Mouse (Mus musculus): ENCODE data around the gene Ltbr. TPM values are rescaled to one million over a fixed set of nuclear protein-coding genes. Genes with fewer than 3 reads are reported as not detected.
"Not testable (repeated sequence)": the region's sequence is repeated elsewhere in the genome, so short reads cannot be mapped to it uniquely, and the experiment has no call there.

Ltbr gene
- total and polyA plus RNA-seq, 2 experiments, result 55.9 to 102 TPM

DNA sequence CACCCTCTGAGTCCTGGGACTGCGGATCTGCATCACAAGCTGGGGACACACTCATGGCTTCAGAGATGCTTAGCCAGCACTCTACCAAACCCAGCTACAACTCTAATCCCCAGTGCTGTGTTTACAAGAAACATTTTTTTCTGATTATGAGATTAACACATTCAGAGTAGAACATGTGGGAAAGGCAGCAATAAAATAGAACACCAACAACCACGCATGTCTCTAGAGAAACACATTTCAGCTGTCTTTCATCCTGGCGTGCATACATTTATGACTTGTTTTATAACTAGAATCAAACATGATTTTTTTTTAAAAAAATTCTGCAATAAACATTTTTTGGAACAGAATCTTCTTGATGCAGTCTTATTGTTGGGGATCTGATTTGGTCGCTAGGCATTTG lies 26.7 kb downstream of the Ltbr start:
- peaks cover 2% of the 10 kb centered on the region; the same call in 1 of the 2 replicates for H3K4me1 ChIP-seq (ENCODE audit: control insufficient read depth, insufficient read depth, low read length)
- no peak for TF ChIP-seq POLR2A (IDR thresholded peaks at IDR 0.05; ENCODE audit: extremely low read depth, insufficient read depth, low read length)
- no peak for TF ChIP-seq CTCF (IDR thresholded peaks at IDR 0.05; ENCODE audit: low read depth, low read length)
- H3K36me3 ChIP-seq (ENCODE audit: control insufficient read depth, insufficient read depth, low read length), result no peaks in the 10 kb centered on the region
- H3K79me2 ChIP-seq (ENCODE audit: control insufficient read depth, insufficient read depth, low read length), result no peaks in the 10 kb centered on the region
- no peak overlapping the region for H3K27ac ChIP-seq (replicated peaks; ENCODE audit: insufficient read depth, low read depth, low read length)
- H3K4me3 ChIP-seq (ENCODE audit: insufficient read depth, low read depth, low read length), result no peak overlapping the region
- no peaks in the 10 kb centered on the region for H3K27me3 ChIP-seq (ENCODE audit: control insufficient read depth, insufficient read depth, low read length)
- H3K9ac ChIP-seq (ENCODE audit: low read depth, low read length), result no peak overlapping the region
- WGBS, result 95% methylated on average over 4 of the region's 4 CpGs
- DNase-seq (ENCODE audit: extremely low read depth, low read depth, low spot score), result no peak

DNA sequence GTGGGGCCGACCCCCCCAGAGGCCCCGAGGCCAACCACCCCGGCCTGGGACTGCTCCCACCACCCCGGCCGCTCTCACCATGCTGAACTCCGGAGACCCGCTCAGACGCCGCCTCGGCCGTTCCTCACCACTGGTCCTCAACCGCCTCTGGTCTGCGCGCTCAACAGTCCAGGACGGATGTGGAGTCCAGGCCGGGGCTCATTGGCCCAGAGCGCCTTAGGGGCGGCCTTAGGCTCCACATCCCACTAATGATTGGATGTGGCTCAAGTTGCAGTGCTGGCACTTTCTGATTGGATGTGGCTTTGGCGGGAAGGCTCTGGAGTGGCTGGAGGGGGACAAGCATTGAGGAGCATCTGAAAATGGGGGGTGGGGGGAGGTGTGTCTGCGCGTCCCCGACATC lies 27.8 kb downstream of the Ltbr start, which contains the start of gene Tuba3a:
Tuba3a (minus strand) TSS at position 153 of the 400 bp plus-strand sequence.
- no peaks in the 10 kb centered on the region for H3K79me2 ChIP-seq (ENCODE audit: control insufficient read depth, insufficient read depth, low read length)
- H3K36me3 ChIP-seq (ENCODE audit: control insufficient read depth, insufficient read depth, low read length), result no peaks in the 10 kb centered on the region
- 96% methylated on average over 22 of the region's 22 CpGs for WGBS
- H3K27me3 ChIP-seq (ENCODE audit: control insufficient read depth, insufficient read depth, low read length), result no peaks in the 10 kb centered on the region
- no peak within 1 kb of the TSS for H3K9ac ChIP-seq (ENCODE audit: low read depth, low read length)
- TF ChIP-seq POLR2A (IDR thresholded peaks at IDR 0.05; ENCODE audit: extremely low read depth, insufficient read depth, low read length) (no peak), CTCF (IDR thresholded peaks at IDR 0.05; ENCODE audit: low read depth, low read length) (no peak)
- no peak within 1 kb of the TSS for H3K27ac ChIP-seq (replicated peaks; ENCODE audit: insufficient read depth, low read depth, low read length)
- peaks cover 2% of the 10 kb centered on the region; the same call in 1 of the 2 replicates for H3K4me1 ChIP-seq (ENCODE audit: control insufficient read depth, insufficient read depth, low read length)
- no peak for DNase-seq (ENCODE audit: extremely low read depth, low read depth, low spot score)
- no peak within 1 kb of the TSS for H3K4me3 ChIP-seq (ENCODE audit: insufficient read depth, low read depth, low read length)

DNA sequence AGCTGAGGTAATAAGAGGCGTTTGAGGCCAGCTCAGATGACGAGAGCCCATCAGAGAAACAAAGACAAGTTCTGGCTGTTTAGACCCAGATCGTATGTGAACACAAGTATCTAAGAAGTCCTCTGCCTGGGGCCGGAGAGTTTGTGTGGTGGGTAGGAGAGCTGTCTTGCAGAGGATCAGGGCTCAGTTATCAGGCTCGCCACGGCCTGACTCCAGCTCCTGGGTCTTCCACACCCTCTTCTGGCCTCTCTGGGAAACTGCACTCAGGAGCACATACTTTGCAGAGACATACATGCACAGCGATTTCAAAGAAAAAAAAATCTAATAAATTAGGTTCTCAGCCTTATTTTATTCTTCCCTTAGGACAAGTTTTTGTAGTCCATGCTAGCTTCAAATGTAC lies 28.9 kb downstream of the Ltbr start:
- no peak overlapping the region for H3K4me3 ChIP-seq (ENCODE audit: insufficient read depth, low read depth, low read length)
- H3K36me3 ChIP-seq (ENCODE audit: control insufficient read depth, insufficient read depth, low read length), result no peaks in the 10 kb centered on the region
- peaks cover 2% of the 10 kb centered on the region; the same call in 1 of the 2 replicates for H3K4me1 ChIP-seq (ENCODE audit: control insufficient read depth, insufficient read depth, low read length)
- H3K9ac ChIP-seq (ENCODE audit: low read depth, low read length), result no peak overlapping the region
- TF ChIP-seq CTCF (IDR thresholded peaks at IDR 0.05; ENCODE audit: low read depth, low read length), result no peak
- TF ChIP-seq POLR2A (IDR thresholded peaks at IDR 0.05; ENCODE audit: extremely low read depth, insufficient read depth, low read length), result no peak
- DNase-seq (ENCODE audit: extremely low read depth, low read depth, low spot score), result no peak
- H3K27me3 ChIP-seq (ENCODE audit: control insufficient read depth, insufficient read depth, low read length), result no peaks in the 10 kb centered on the region
- H3K79me2 ChIP-seq (ENCODE audit: control insufficient read depth, insufficient read depth, low read length), result no peaks in the 10 kb centered on the region
- H3K27ac ChIP-seq (replicated peaks; ENCODE audit: insufficient read depth, low read depth, low read length), result no peak overlapping the region
- WGBS, result 94% methylated on average over 7 of the region's 7 CpGs

DNA sequence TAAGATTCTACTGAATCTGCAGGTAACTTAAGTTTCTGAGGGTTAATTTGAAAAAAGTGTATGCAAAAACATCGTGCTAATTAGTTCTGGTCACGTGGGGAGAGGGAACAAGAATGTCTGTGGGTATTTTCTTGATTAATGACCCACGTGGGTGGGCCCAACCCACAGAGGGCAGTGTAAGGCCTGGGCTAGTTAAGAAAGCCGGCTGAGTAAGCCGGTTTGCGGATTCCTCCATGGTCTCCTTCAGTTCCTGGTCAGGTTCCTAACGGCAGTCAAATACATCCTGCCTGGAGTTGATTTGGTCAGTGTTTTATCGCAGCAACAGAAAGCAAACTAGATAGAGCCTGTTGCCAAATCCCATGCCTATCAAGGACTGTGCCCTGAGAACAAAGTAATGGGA lies 29.4 kb downstream of the Ltbr start:
- WGBS, result 61% methylated on average over 8 of the region's 8 CpGs
- Histone ChIP-seq H3K4me3 (ENCODE audit: insufficient read depth, low read depth, low read length) (no peak overlapping the region), H3K9ac (ENCODE audit: low read depth, low read length) (no peak overlapping the region), H3K36me3 (ENCODE audit: control insufficient read depth, insufficient read depth, low read length) (no peaks in the 10 kb centered on the region), H3K4me1 (ENCODE audit: control insufficient read depth, insufficient read depth, low read length) (peaks cover 2% of the 10 kb centered on the region; the same call in 1 of the 2 replicates), H3K79me2 (ENCODE audit: control insufficient read depth, insufficient read depth, low read length) (no peaks in the 10 kb centered on the region), H3K27ac (replicated peaks; ENCODE audit: insufficient read depth, low read depth, low read length) (no peak overlapping the region), H3K27me3 (ENCODE audit: control insufficient read depth, insufficient read depth, low read length) (no peaks in the 10 kb centered on the region)
- no peak for DNase-seq (ENCODE audit: extremely low read depth, low read depth, low spot score)
- no peak for TF ChIP-seq POLR2A (IDR thresholded peaks at IDR 0.05; ENCODE audit: extremely low read depth, insufficient read depth, low read length)
- no peak for TF ChIP-seq CTCF (IDR thresholded peaks at IDR 0.05; ENCODE audit: low read depth, low read length)

DNA sequence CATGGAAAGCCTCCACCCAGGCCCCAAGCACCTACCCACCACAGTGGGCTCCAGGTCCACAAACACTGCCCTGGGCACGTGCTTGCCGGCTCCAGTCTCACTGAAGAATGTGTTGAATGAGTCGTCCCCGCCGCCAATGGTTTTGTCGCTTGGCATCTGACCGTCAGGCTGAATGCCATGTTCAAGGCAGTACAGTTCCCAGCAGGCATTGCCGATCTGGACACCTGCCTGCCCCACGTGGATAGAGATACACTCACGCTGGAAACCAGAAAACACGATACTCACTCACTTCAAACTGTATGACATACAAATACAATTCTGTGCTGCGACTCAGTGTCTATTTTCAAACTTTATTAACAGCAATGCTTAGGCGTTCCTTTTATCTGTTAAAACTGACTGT lies 31.0 kb downstream of the Ltbr start:
- not testable (repeated sequence) for H3K79me2 ChIP-seq (ENCODE audit: control insufficient read depth, insufficient read depth, low read length); H3K4me1 ChIP-seq (ENCODE audit: control insufficient read depth, insufficient read depth, low read length); H3K27me3 ChIP-seq (ENCODE audit: control insufficient read depth, insufficient read depth, low read length); DNase-seq (ENCODE audit: extremely low read depth, low read depth, low spot score); H3K27ac ChIP-seq (replicated peaks; ENCODE audit: insufficient read depth, low read depth, low read length); H3K36me3 ChIP-seq (ENCODE audit: control insufficient read depth, insufficient read depth, low read length); H3K4me3 ChIP-seq (ENCODE audit: insufficient read depth, low read depth, low read length); H3K9ac ChIP-seq (ENCODE audit: low read depth, low read length)
- WGBS, result 96% methylated on average over 13 of the region's 13 CpGs

DNA sequence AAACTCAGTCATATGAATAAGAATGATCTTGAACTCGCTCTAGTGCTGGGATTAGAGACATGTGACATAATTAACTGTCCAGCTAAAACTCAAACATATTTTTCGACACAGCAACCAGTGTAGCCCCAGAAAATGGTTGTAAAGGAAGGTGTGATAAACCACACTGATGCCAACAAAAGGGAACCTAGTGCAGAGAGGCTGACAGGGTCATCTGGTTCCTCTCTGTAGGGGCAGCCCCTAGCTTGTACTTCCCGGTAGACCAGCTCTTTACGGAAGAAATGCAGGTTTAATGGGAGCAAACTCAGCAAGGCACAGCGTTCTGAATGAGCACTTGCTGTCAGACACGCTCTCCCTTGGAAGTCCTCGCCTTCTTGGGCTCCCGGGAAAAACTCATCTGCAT lies 34.0 kb downstream of the Ltbr start:
- Histone ChIP-seq H3K79me2 (ENCODE audit: control insufficient read depth, insufficient read depth, low read length) (no peaks in the 10 kb centered on the region), H3K4me3 (ENCODE audit: insufficient read depth, low read depth, low read length) (no peak overlapping the region), H3K27me3 (ENCODE audit: control insufficient read depth, insufficient read depth, low read length) (no peaks in the 10 kb centered on the region), H3K36me3 (ENCODE audit: control insufficient read depth, insufficient read depth, low read length) (no peaks in the 10 kb centered on the region), H3K27ac (replicated peaks; ENCODE audit: insufficient read depth, low read depth, low read length) (no peak overlapping the region), H3K9ac (ENCODE audit: low read depth, low read length) (no peak overlapping the region), H3K4me1 (ENCODE audit: control insufficient read depth, insufficient read depth, low read length) (no peaks in the 10 kb centered on the region)
- no peak for DNase-seq (ENCODE audit: extremely low read depth, low read depth, low spot score)
- 79% methylated on average over 8 of the region's 8 CpGs for WGBS
- no peak for TF ChIP-seq CTCF (IDR thresholded peaks at IDR 0.05; ENCODE audit: low read depth, low read length)
